Mouse (Mus musculus): ENCODE measurements at regions not wholly inside any gene's neighbourhood (a gene's known extent, or its start where the extent isn't known, plus 50 kb on each side); places are given as distances from the start of the nearest gene placed in this dataset.
"Not testable (repeated sequence)": the region's sequence is repeated elsewhere in the genome, so short reads cannot be mapped to it uniquely, and the experiment has no call there.

GRCm38 (mm10) chr5:78075203-78075602, 667.4 kb upstream of the Igfbp7 start:
- ATAC-seq (replicated peaks; ENCODE audit: low FRiP score, poor library complexity, severe bottlenecking): no peak

DNA sequence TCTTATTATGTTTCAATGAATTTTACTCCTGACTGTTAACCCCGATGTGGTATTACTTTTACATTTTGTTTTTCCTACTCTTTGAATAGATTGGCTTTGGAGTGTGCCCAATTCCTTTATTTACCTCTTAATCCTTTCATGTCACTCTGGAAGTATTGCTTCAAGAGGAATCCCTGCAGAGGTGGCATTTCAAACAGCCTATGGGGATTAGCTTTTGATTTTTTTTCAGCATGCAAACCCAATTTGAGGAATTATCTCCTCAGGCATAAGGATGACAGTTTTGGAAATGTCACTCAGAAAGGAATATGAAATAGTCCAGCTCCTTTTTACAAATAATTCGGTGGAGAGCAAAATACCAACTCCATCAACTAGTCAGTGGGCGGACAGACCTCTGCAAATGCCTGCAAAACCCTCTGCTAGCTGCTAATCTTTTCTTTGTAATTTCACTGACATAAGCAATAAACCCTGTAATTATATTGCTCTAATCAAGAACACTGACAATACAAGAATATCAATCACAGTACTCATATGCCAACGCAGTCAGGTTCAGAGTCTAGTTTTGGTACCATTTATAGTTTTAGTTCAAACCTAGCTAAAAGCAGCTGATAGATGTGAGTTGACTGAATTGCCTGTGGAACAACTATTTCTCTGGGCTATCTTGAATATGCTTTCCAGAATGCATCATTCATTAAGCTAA, 624.9 kb upstream of the Igfbp7 start:
- ATAC-seq (replicated peaks; ENCODE audit: low FRiP score, poor library complexity, severe bottlenecking): no peak

DNA sequence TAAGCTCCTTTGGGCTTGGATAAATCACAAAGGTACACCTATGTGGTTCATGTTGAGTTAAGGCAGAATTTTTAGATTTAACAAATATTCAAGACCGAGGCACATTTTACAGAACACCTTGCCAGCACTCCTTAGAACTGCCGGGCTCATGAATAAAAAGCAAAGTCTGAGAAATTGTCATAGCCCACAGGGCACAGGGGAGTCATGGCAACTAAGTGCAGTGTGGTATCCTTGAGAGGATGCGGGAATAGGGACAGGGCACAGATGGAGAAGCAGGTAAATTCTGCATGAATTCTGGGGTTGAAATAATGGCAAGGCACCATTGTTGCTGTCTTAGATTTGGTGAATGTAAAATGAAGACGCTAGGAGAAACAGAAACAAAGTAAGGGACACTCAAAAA, 609.7 kb upstream of the Igfbp7 start:
- no peak for ATAC-seq (replicated peaks; ENCODE audit: low FRiP score, poor library complexity, severe bottlenecking)

GRCm38 (mm10) chr5:77986449-77987047, 578.7 kb upstream of the Igfbp7 start:
- ATAC-seq (replicated peaks; ENCODE audit: low FRiP score, poor library complexity, severe bottlenecking): no peak

DNA sequence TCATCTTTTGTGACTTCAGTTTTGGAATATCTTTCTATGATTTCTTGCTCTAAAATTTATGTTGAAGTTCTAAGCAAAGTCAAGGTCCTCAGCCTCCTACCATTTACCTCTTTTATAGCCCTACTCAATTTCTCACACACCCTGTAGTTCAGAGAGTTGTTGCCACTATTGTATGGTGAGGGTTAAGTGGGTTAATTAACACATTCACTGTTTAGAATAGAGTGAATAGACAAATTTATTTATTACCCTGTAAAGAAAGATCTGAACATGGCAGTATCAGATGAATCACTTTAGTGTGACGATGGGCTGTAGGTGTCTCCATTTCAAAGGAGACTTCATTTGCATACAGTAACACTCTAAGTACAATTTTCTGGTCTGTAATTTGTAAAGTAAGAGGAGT, 577.4 kb upstream of the Igfbp7 start:
- no peak for ATAC-seq (replicated peaks; ENCODE audit: low FRiP score, poor library complexity, severe bottlenecking)

- not testable (repeated sequence) for ATAC-seq (replicated peaks; ENCODE audit: low FRiP score, poor library complexity, severe bottlenecking)
These were observed 532.2 kb upstream of the Igfbp7 start for GRCm38 (mm10) chr5:77940021-77940420.

DNA sequence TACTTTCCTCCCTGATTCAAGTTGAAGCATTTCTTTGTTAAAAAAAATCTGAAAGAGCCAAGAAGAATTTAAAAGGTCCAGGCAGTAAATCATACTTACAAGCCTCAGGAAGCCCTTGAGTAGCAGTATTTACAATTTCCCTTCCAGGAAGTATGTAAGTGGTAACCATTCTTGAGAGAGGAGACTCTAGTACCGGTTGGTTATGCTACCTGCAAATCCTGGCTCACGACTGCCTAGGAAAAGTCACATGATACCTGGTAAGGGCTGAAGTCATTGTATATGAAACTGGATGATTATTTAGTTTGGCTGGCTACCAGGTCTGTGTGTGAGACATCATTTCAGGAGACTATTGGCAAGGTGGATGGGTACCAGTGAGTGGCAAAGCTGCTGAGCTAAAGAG, 524.0 kb upstream of the Igfbp7 start:
- ATAC-seq (replicated peaks; ENCODE audit: low FRiP score, poor library complexity, severe bottlenecking): no peak

DNA sequence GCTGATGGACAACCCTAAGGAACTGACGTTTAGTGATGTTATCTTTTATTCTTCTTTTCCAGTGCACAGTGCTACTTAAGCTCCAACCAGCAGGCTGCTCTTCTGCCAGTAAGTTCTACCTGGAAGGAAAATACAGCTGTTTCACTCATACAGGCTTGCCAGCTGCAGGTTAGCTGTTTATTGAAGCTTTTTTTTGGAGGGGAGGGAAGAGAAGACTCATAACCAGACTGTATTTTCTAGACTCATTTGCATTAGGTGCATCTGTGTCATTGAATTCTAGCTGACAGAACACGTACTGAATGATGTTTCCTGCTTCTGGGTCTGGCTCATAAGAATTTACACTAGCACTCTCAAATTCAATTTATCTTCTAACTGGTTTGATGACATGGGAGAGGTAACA, 513.3 kb upstream of the Igfbp7 start:
- ATAC-seq (replicated peaks; ENCODE audit: low FRiP score, poor library complexity, severe bottlenecking): no peak

DNA sequence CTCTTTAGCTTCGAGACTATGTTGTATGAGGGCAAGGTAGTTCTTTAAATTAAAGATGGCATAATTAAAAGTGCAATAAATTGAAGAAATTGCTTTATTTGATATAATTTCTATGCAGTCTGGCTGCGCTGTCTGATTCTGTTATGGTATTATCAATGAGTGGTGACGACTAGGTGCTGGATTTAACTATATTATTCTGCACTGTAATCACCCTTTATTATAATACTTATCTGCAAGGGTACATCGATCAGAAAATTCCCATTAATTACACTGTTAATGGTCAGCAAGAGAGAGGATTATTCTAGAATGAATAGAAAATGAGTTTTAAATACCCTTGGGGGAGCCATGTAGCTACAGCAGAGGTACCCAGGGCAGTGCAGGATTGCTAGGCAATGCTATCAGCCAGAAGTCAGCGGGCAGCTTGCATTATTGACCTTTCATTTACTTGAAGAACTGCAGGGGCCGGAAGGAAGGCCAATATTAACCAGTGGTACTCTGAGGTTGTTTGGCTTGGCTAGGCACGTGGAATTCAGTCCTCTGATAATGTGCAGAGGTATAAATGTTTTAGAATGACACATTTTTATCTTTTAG, 509.3 kb upstream of the Igfbp7 start:
- no peak for ATAC-seq (replicated peaks; ENCODE audit: low FRiP score, poor library complexity, severe bottlenecking)

DNA sequence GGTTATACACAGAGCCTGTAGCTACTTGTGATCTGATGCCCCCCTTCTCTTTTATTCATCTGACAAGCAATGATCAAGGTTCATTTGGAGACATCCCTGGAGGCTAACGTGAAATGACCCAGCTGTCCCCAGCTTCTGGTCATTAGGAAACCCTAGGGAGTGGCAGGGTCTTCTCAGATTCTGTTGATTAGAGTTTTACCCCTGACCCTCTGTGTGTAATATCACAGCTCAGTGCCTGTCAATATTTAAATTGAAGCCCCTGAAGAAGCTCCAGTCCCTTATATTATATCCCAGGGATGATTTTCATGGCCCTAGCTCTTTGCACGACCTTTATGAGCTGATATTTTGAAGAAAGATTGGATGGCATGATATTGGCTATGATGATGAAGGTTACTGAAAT, 508.5 kb upstream of the Igfbp7 start:
- no peak for ATAC-seq (replicated peaks; ENCODE audit: low FRiP score, poor library complexity, severe bottlenecking)

- ATAC-seq (replicated peaks; ENCODE audit: low FRiP score, poor library complexity, severe bottlenecking): no peak
These were observed 501.4 kb upstream of the Igfbp7 start for GRCm38 (mm10) chr5:77909218-77909617.

DNA sequence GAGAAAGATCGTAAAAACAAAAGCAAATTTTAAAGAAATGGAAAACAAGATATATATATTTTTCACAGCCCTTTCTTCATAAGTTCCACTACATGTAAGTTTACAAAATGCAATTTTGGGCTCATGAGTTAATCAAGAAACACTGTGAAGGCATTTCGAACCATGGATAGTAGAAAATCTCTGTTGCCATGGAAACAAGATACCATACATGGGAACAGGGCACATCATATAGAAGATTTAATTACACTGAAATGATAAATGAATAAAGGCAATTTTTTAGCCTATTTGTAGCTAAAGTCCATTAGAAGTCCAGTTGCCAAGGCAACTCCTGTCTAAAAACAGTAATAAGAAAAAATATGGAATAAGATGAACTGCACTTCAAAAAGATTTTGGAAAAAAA, 484.2 kb upstream of the Igfbp7 start:
- ATAC-seq (replicated peaks; ENCODE audit: low FRiP score, poor library complexity, severe bottlenecking): not testable (repeated sequence)

DNA sequence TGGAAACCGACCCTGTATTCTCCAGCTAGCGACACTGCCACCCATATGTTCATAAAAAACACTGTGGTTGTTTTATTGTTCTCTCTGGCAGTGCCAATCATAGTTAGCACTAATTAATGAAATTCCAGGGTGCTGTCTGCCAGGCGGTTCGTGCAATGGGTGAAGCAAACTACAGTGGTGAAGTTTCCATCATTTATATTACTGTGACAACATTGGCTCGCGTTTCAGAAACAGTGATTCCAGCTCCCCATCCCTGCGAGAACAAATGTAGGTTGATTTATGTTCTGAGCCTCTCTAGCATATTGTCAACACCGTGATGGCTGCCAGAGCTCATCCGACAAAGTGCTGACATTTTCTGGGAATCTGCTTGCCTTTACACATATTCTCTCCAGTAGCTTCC, 480.7 kb upstream of the Igfbp7 start:
- ATAC-seq (replicated peaks; ENCODE audit: low FRiP score, poor library complexity, severe bottlenecking): no peak

- ATAC-seq (replicated peaks; ENCODE audit: low FRiP score, poor library complexity, severe bottlenecking): no peak
These were observed 463.6 kb upstream of the Igfbp7 start for GRCm38 (mm10) chr5:77871403-77871802.

DNA sequence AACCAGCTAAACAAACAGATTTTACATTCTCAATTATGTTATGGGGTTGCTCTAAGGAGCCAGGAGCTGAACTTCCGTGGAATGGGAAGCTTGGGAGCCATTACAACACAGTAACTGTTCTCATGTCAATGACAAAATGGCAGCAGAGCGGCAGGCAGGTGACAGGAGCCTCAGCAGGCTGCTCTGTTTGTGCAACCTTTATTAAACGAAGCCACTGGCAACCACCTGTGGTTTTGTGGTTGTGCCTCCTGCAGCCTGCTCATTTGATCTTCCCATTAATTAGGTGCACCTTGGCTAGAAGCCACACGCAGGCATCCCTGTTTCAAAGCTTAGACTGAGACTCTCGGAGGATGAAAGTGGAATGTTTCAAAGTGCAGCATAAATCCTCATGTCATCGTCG, 457.5 kb upstream of the Igfbp7 start:
- ATAC-seq (replicated peaks; ENCODE audit: low FRiP score, poor library complexity, severe bottlenecking): no peak

- no peak for ATAC-seq (replicated peaks; ENCODE audit: low FRiP score, poor library complexity, severe bottlenecking)
These were observed 447.4 kb upstream of the Igfbp7 start for GRCm38 (mm10) chr5:77855191-77855590.

DNA sequence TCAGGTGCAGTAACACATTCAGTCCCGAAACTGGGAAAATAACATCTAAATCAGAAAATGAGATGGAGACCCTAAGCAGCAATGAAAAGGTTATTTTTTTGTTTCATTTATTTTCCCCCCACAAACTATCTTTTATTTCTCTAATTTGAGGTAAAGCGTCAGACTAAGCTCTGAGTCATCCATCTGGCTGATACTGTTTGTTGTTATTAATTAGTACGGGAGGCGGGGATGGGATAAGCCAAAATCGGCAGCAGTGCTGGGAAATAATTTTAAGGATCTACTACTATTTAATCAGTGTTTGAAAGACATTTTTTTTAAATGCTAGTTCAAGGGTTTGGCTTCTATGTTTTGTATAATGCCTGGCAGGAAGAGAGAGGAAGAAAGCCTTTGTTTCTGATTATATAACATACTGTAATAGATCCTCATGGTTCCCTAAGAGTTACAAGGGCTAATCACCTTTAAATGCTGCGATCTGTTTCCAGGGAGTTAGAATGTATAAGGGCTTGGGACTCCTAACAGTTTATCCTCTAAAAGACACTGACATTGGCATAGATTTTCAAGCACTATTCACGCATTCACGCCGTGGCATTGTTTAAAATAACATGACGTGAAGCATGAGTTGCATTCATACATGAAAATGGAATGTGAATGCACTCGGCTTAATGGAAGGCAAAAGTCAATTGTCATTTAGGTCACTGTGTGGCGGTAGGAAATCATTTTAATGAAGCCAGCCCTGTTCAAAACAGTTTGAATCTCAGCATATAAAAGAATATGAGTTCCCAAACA, 446.4 kb upstream of the Igfbp7 start:
- ATAC-seq (replicated peaks; ENCODE audit: low FRiP score, poor library complexity, severe bottlenecking): no peak

- ATAC-seq (replicated peaks; ENCODE audit: low FRiP score, poor library complexity, severe bottlenecking): no peak
These were observed 443.8 kb upstream of the Igfbp7 start for GRCm38 (mm10) chr5:77851645-77852044.

DNA sequence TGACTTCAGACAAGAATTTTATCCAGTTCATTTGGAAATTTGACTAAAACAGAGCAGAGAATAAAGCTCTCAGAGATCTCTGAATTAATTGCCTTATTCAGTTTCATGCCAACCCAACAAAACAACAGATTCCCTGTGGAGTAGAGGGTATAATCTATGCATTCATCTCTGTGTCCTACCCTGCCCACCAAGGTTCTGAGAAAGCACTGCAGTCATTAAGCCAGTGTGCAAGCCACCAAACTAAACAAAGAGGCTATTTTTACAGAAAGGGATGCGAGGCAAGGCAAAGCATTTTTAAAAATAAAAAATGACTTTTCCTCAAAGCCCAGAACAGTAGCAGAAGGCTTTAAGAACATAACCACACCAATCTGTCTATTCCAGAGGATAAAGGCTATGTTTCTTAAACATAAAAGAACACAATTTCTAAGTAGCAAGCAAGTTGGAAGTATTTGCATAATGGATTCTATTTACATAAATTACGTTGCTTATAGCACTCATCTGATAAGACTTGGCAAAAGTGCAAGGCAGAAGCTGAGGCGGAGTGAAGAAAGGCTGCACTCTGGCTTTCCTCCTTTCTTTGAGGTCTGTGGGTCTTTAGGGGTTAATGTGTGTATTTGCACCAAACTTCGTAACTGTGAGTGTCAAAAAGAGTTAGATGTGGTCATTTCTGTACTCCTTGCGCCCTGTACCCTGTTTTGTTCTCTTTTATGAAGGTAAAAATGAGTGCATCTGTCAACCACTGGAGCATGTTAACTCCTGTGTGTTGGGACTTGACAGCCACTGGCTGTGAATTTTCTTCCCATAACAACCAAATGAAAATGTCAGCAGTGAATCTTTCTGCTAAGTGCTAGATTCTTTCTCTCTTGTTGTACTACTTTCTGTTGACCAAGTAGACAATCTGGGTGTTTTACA, 430.6 kb upstream of the Igfbp7 start:
- no peak for ATAC-seq (replicated peaks; ENCODE audit: low FRiP score, poor library complexity, severe bottlenecking)

DNA sequence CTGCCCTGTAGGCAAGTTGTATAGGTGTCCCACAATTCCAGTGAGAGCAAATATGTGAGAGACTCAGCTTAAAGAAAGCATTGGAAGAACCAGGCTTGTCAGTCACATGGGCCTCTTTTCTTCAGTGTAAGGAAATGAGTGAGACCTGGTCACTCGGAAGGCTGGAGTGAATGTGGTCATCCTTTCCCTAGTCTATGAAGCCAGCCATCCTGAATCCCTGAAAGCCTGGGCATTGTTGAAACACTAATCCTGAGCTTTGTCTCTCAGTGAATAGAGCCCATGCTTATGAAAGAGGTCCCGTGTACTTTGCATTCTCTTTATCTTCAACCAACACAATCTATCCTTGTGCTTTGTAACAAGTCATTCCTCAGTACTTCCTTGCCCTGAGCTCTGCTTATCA, 420.1 kb upstream of the Igfbp7 start:
- ATAC-seq (replicated peaks; ENCODE audit: low FRiP score, poor library complexity, severe bottlenecking): no peak
